Mouse (Mus musculus) MEL (cell line): ENCODE measurements around the gene Pip4k2a. TPM values are rescaled to one million over a fixed set of nuclear protein-coding genes. Genes with fewer than 3 reads are reported as not detected.

ENCODE experiments used
- DNase-seq: peaks from one replicate; pipeline ENCODE4 v3.0.0; 2011; ENCODE audit warnings: low read depth, low spot score
- H3K27ac ChIP-seq: 2 replicates; pipeline ENCODE4 v1.5.1; 2012; ENCODE audit warnings: low read depth, mild to moderate bottlenecking, control low read depth, low read length, moderate library complexity; ENCODE audit not compliant: control insufficient read depth
- H3K27me3 ChIP-seq, 2 experiments: fragments of 150-350 bp in 1 of 2; sonication (generic) in 1 of 2; 2 replicates each; pipeline ENCODE4 v1.6.1; 2012; ENCODE audit warnings: low read length in 2 of 2, mild to moderate bottlenecking in 2 of 2, improper control_type of control experiment in 1 of 2, moderate library complexity in 1 of 2; ENCODE audit not compliant: insufficient read depth in 2 of 2, control insufficient read depth in 1 of 2
- H3K36me3 ChIP-seq, 2 experiments: 2 replicates each; pipeline ENCODE4 v1.6.1; 2012 to 2014; ENCODE audit warnings: low read length in 2 of 2, improper control_type of control experiment in 1 of 2, inconsistent platforms in 1 of 2, mild to moderate bottlenecking in 1 of 2; ENCODE audit not compliant: insufficient read depth in 2 of 2, control insufficient read depth in 1 of 2
- H3K4me1 ChIP-seq, 2 experiments: fragments of 150-350 bp in 1 of 2; sonication (generic) in 1 of 2; 2 replicates each; pipeline ENCODE4 v1.6.1; 2012; ENCODE audit warnings: low read length in 2 of 2, improper control_type of control experiment in 1 of 2, mild to moderate bottlenecking in 1 of 2; ENCODE audit not compliant: insufficient read depth in 2 of 2, control insufficient read depth in 1 of 2
- H3K4me3 ChIP-seq, 2 experiments: fragments of 150-350 bp in 1 of 2; sonication (generic) in 1 of 2; 2 replicates each; pipeline ENCODE4 v1.5.1; 2012; ENCODE audit warnings: low read depth in 2 of 2, low read length in 2 of 2, mild to moderate bottlenecking in 2 of 2, moderate library complexity in 2 of 2, control low read depth in 1 of 2, improper control_type of control experiment in 1 of 2; ENCODE audit not compliant: control insufficient read depth in 1 of 2, insufficient read depth in 1 of 2
- H3K79me2 ChIP-seq: 2 replicates; pipeline ENCODE4 v1.6.1; 2012; ENCODE audit warnings: mild to moderate bottlenecking, low read length, moderate library complexity; ENCODE audit not compliant: control insufficient read depth, poor library complexity, insufficient read depth
- H3K9ac ChIP-seq: 2 replicates; pipeline ENCODE4 v1.6.1; 2012; ENCODE audit warnings: low read depth, mild to moderate bottlenecking, control low read depth, low read length, moderate library complexity; ENCODE audit not compliant: control insufficient read depth, poor library complexity, severe bottlenecking
- H3K9me3 ChIP-seq: fragments of 150-350 bp; sonication (generic); replicated peaks from 2 replicates; pipeline ENCODE4 v1.6.1; 2012; ENCODE audit warnings: mild to moderate bottlenecking, low read length, improper control_type of control experiment, moderate library complexity; ENCODE audit not compliant: insufficient read depth
- BHLHE40 ChIP-seq: IDR thresholded peaks from 2 replicates; pipeline ENCODE4 v1.6.1; 2012; ENCODE audit warnings: low read depth, mild to moderate bottlenecking, inconsistent platforms, low read length, improper control_type of control experiment, borderline replicate concordance
- CHD2 ChIP-seq: IDR thresholded peaks from 2 replicates; pipeline ENCODE4 v1.6.1; 2011; ENCODE audit warnings: low read length, improper control_type of control experiment
- EP300 ChIP-seq, 2 experiments: IDR thresholded peaks; 2 replicates each; pipeline ENCODE4 v1.6.1; 2011; ENCODE audit warnings: improper control_type of control experiment in 2 of 2, low read length in 2 of 2, low read depth in 1 of 2, mild to moderate bottlenecking in 1 of 2
- ETS1 ChIP-seq: IDR thresholded peaks from 2 replicates; pipeline ENCODE4 v1.6.1; 2012; ENCODE audit warnings: low read depth, mild to moderate bottlenecking, inconsistent platforms, low read length, improper control_type of control experiment, moderate library complexity
- GABPA ChIP-seq: IDR thresholded peaks from 2 replicates; pipeline ENCODE4 v1.6.1; 2012; ENCODE audit warnings: low read depth, mild to moderate bottlenecking, inconsistent platforms, low read length, improper control_type of control experiment, moderate library complexity
- GATA1 ChIP-seq: IDR thresholded peaks from 2 replicates; pipeline ENCODE4 v1.6.1; 2011; ENCODE audit warnings: low read depth, low read length, improper control_type of control experiment
- HCFC1 ChIP-seq: IDR thresholded peaks from 2 replicates; pipeline ENCODE4 v1.6.1; 2012; ENCODE audit warnings: low read depth, mild to moderate bottlenecking, inconsistent platforms, low read length, improper control_type of control experiment, moderate library complexity
- JUND ChIP-seq: IDR thresholded peaks from 2 replicates; pipeline ENCODE4 v1.6.1; 2011; ENCODE audit warnings: low read depth, mild to moderate bottlenecking, improper control_type of control experiment, low read length
- MAFK ChIP-seq: IDR thresholded peaks from 2 replicates; pipeline ENCODE4 v1.6.1; 2011; ENCODE audit warnings: low read depth, mild to moderate bottlenecking, low read length, improper control_type of control experiment, borderline replicate concordance
- MEF2A ChIP-seq: IDR thresholded peaks from 2 replicates; pipeline ENCODE4 v1.6.1; 2014; ENCODE audit warnings: low read depth, mild to moderate bottlenecking, inconsistent platforms, low read length, improper control_type of control experiment; ENCODE audit not compliant: poor library complexity, insufficient replicate concordance, severe bottlenecking; ENCODE audit errors: extremely low read depth
- MXI1 ChIP-seq: IDR thresholded peaks from 2 replicates; pipeline ENCODE4 v1.6.1; 2011; ENCODE audit warnings: mild to moderate bottlenecking, low read depth, low read length, improper control_type of control experiment
- MYB ChIP-seq: IDR thresholded peaks from 2 replicates; pipeline ENCODE4 v1.6.1; 2011; ENCODE audit warnings: mild to moderate bottlenecking, low read depth, low read length, improper control_type of control experiment
- NELFE ChIP-seq: IDR thresholded peaks from 2 replicates; pipeline ENCODE4 v1.6.1; 2011; ENCODE audit warnings: low read depth, low read length, improper control_type of control experiment
- POLR2AphosphoS5 ChIP-seq: IDR thresholded peaks from 2 replicates; pipeline ENCODE4 v1.6.1; 2012; ENCODE audit warnings: low read depth, borderline replicate concordance, mild to moderate bottlenecking, inconsistent platforms, low read length, moderate library complexity, mixed read lengths
- RCOR1 ChIP-seq: IDR thresholded peaks from 2 replicates; pipeline ENCODE4 v1.6.1; 2012; ENCODE audit warnings: low read depth, mild to moderate bottlenecking, inconsistent platforms, low read length, improper control_type of control experiment
- SIN3A ChIP-seq: IDR thresholded peaks from 2 replicates; pipeline ENCODE4 v1.6.1; 2012; ENCODE audit warnings: low read length, improper control_type of control experiment, inconsistent platforms
- SMC3 ChIP-seq: IDR thresholded peaks from 2 replicates; pipeline ENCODE4 v1.6.1; 2011; ENCODE audit warnings: low read depth, low read length, improper control_type of control experiment
- TAL1 ChIP-seq: IDR thresholded peaks from 2 replicates; pipeline ENCODE4 v1.6.1; 2012; ENCODE audit warnings: mild to moderate bottlenecking, inconsistent platforms, low read length, moderate library complexity, mixed read lengths
- TCF12 ChIP-seq: IDR thresholded peaks from 2 replicates; pipeline ENCODE4 v1.6.1; 2014; ENCODE audit warnings: low read depth, mild to moderate bottlenecking, inconsistent platforms, low read length, improper control_type of control experiment, moderate library complexity
- UBTF ChIP-seq: IDR thresholded peaks from 2 replicates; pipeline ENCODE4 v1.6.1; 2012; ENCODE audit warnings: low read depth, mild to moderate bottlenecking, inconsistent platforms, low read length, improper control_type of control experiment, moderate library complexity, borderline replicate concordance; ENCODE audit not compliant: insufficient read depth
- USF1 ChIP-seq: IDR thresholded peaks from 2 replicates; pipeline ENCODE4 v1.6.1; 2014; ENCODE audit warnings: low read depth, mild to moderate bottlenecking, inconsistent platforms, low read length, improper control_type of control experiment, moderate library complexity
- USF2 ChIP-seq, 2 experiments: IDR thresholded peaks; 2 replicates each; pipeline ENCODE4 v1.6.1; 2011 to 2012; ENCODE audit warnings: improper control_type of control experiment in 2 of 2, low read length in 2 of 2, borderline replicate concordance in 1 of 2, inconsistent platforms in 1 of 2, low read depth in 1 of 2, mild to moderate bottlenecking in 1 of 2; ENCODE audit not compliant: insufficient read depth in 1 of 2
- ZC3H11A ChIP-seq: IDR thresholded peaks from 2 replicates; pipeline ENCODE4 v1.6.1; 2012; ENCODE audit warnings: low read depth, mild to moderate bottlenecking, inconsistent platforms, low read length, improper control_type of control experiment
- ZKSCAN1 ChIP-seq: IDR thresholded peaks from 2 replicates; pipeline ENCODE4 v1.6.1; 2012; ENCODE audit warnings: low read depth, mild to moderate bottlenecking, inconsistent platforms, low read length, improper control_type of control experiment, moderate library complexity
- ZMIZ1 ChIP-seq: IDR thresholded peaks from 2 replicates; pipeline ENCODE4 v1.6.1; 2012; ENCODE audit warnings: low read depth, mild to moderate bottlenecking, inconsistent platforms, low read length, improper control_type of control experiment, moderate library complexity
- polyA plus RNA-seq, 2 experiments: library from polyadenylated mRNA; stranded (reverse) in 1 of 2; unstranded in 1 of 2; fragments of >175 nt in 1 of 2; fragments of >200 nt in 1 of 2; gene quantifications; 2 replicates each; pipeline versions ENCODE4 v1.2.1 to v1.2.4; 2012; ENCODE audit warnings: low replicate concordance in 2 of 2, low read depth in 1 of 2; ENCODE audit not compliant: insufficient read length in 2 of 2, insufficient read depth in 1 of 2, missing spikeins in 1 of 2
- total RNA-seq: library from RNA; depleted of rRNA; stranded (reverse); fragments of 300-350 nt; gene quantifications from 2 replicates; pipeline ENCODE4 v1.2.3, GENCODE M21; 2012

Pip4k2a gene
- total and polyA plus RNA-seq, 3 experiments: 7.9 to 48.5 TPM; not detected in 1

DNA sequence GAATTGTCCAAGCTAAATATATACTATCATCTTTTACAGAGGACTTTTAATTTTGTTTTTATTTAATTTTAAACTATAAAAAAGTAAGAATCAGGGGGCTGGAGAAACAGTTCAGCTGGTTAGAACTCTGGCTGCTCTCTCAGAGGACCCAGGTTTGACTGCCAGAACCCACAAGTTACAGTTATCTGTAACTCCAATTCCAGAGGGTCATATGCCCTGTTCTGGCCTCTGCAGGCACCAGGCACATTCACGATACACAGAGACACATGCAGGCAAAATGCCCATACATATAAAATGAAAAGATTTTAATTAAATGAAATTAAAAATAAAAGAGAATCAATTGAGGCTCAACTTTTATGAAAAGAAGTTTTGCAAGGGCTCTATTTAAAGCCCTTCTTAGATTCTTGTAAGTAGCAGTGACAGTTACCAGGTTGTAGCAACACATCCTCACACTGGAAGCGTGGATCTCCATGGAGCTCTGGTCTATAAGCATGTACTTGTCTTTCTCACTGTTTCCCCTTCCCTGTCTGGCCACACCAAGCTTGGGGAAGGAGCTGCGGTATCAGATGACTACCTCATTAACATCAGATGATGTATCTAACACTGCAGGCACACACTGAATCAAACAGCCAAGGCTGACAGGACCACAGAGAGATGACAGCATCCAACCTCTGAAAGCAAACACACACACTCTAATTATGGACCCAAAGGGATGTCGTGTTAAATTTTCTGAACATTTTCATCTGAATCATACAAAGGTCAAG, 22.9 kb downstream of the Pip4k2a start:
- H3K4me3 ChIP-seq: no peak overlapping the region
- H3K9ac ChIP-seq: peak overlapping the region; percentile 14; the same call in 1 of the 2 replicates
- peaks cover 3 to 40% of the 10 kb centered on the region in 2 experiments; a peak in 2 of 4 replicates for H3K36me3 ChIP-seq
- H3K9me3 ChIP-seq: no peaks in the 10 kb centered on the region
- H3K27ac ChIP-seq: peak overlapping the region; percentile 41
- peak; percentile 72 for DNase-seq
- H3K79me2 ChIP-seq: peaks cover 32% of the 10 kb centered on the region
- H3K4me1 ChIP-seq: peaks cover 36 to 46% of the 10 kb centered on the region in 2 experiments
- TF ChIP-seq GATA1 (0 out of 2 replicates have a peak, but pooled peaks have one; percentile 25), ZC3H11A (no peak), MAFK (no peak), ZKSCAN1 (no peak), ETS1 (peak; percentile 74), JUND (no peak), HCFC1 (no peak), CHD2 (no peak), POLR2AphosphoS5 (no peak), MYB (no peak), USF1 (peak; percentile 23; the same call in 1 of the 2 replicates), UBTF (no peak), GABPA (no peak), TAL1 (peak; percentile 27; the same call in 1 of the 2 replicates), USF2 (IDR thresholded peaks at IDR 0.05; ENCODE audit: borderline replicate concordance in 1 of 2, insufficient read depth in 1 of 2, low read depth in 1 of 2, low read length in 2 of 2) (no peak), ZMIZ1 (no peak), SIN3A (0 out of 2 replicates have a peak, but pooled peaks have one; percentile 34), TCF12 (peak; percentile 50; the same call in 1 of the 2 replicates), MEF2A (no peak), NELFE (no peak), BHLHE40 (no peak), SMC3 (no peak), RCOR1 (0 out of 2 replicates have a peak, but pooled peaks have one; percentile 10), EP300 (IDR thresholded peaks at IDR 0.05; ENCODE audit: low read depth in 1 of 2, low read length in 2 of 2) (peak in 1 of 2 experiments; percentile 27; a peak in 1 of 4 replicates), MXI1 (0 out of 2 replicates have a peak, but pooled peaks have one; percentile 40)
- no peaks in the 10 kb centered on the region for H3K27me3 ChIP-seq
